Comparison of ENCODE assay signal across 8 mouse cellular contexts in the genomic region with DNA sequence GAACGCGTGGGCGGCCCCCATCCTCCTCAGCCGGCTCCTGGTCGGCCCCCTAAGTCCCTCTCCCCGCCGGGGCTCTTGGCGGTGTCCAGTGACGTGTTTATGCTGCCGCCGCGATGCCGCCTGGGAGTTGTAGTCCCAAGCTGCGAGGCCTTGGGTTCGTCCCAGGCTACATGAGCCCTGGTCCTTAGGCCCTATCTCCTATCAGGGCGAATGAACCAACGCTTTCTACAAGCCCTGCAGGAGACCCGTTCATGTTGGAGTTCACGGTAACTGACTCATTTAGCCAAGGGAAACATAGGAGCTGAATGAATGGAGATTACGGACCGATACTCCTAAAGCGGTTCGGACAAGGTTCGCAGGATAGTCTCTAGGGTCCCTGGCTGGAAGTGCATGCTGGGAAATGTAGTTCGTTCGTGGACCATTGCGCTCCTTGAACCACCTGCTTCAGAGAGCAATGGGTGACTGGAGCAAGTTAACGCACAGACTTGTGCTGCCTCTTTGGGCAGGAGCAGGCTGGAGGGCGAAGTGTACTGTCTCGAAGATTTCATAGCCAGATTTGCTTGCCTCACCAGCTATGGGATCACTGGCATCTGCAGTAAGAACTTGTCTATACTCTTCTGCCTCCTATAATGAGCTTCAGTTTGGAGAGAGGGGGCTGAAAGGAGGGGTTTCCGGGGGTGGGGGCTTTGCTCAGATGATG. TPM values are rescaled to one million over a fixed set of nuclear protein-coding genes. Genes with fewer than 3 reads are reported as not detected.
DNase-seq lines count a peak whose midpoint lies in the region; ATAC-seq lines count a peak whose summit lies in the region.

TSS of gene Map3k10 (minus strand) at position 77 of the 700 bp plus-strand sequence.

- no peaks in the 10 kb centered on the region for H3K27me3 ChIP-seq in intestine, embryonic 14.5 days (replicated peaks; ENCODE audit: control insufficient read depth, insufficient read depth, low read length)

- peak; percentile 91 for DNase-seq in adrenal gland, adult 18-20 months (ENCODE audit: low spot score in 2 of 2)
- peak; percentile 96 for DNase-seq in embryo, embryonic 11 days
- DNase-seq in gastrocnemius, postnatal 25 days: peak; percentile 92
- peak; percentile 98 for DNase-seq in intestine, embryonic 14.5 days (ENCODE audit: low spot score)
- DNase-seq in left cerebral cortex, postnatal 14 days (ENCODE audit: low spot score in 2 of 2): peak; percentile 94
- DNase-seq in mesoderm, embryonic 11.5 days (ENCODE audit: low read depth, low spot score): peak; percentile 94
- DNase-seq in right cerebral cortex, postnatal 36 days (ENCODE audit: low spot score in 2 of 2): peak; percentile 91 to 92
- DNase-seq in yolk sac, embryonic 10.5 days (ENCODE audit: low spot score): peak; percentile 96

- no peaks in the 10 kb centered on the region for H3K9me3 ChIP-seq in intestine, embryonic 14.5 days (ENCODE audit: control insufficient read depth, low read length)

- peaks cover 6% of the 10 kb centered on the region; the same call in 1 of the 2 replicates for H3K36me3 ChIP-seq in intestine, embryonic 14.5 days (ENCODE audit: control insufficient read depth, insufficient read depth, low read length)

- ATAC-seq in intestine, embryonic 14.5 days (replicated peaks; ENCODE audit: low FRiP score, low TSS enrichment, low read depth): peak; percentile 96

- H3K4me3 ChIP-seq in intestine, embryonic 14.5 days (ENCODE audit: low read depth, low read length): peak within 1 kb of the TSS; percentile 82

- H3K4me1 ChIP-seq in intestine, embryonic 14.5 days (replicated peaks; ENCODE audit: control insufficient read depth, insufficient read depth, low read length): peaks cover 17% of the 10 kb centered on the region

- intact Hi-C loops in left cerebral cortex, postnatal 14 days (cut with DNase I): no loop called here

- peak within 1 kb of the TSS; percentile 99 for H3K4me2 ChIP-seq in intestine, embryonic 14.5 days (ENCODE audit: low read length)

- H3K27ac ChIP-seq in intestine, embryonic 14.5 days (ENCODE audit: low read depth): peak within 1 kb of the TSS; percentile 91

- H3K9ac ChIP-seq in intestine, embryonic 14.5 days (ENCODE audit: low read length): peak within 1 kb of the TSS; percentile 78

- WGBS in intestine, embryonic 14.5 days: under 1% methylated on average over 31 of the region's 31 CpGs

RNA-seq across cellular contexts. Expression of gene Map3k10, which starts in this region (rescaled TPM):
- 10 to 100 TPM; 30.3 to 33.4 TPM for total RNA-seq in adrenal gland, adult 18-20 months (2021)
- 10 to 100 TPM; 27.7 to 28.1 TPM for total RNA-seq in gastrocnemius, postnatal 25 days (2021)
- 6.3 and 7.0 TPM in 2 replicates for polyA plus RNA-seq in intestine, embryonic 14.5 days (2014; fragmentation: Nextera tagmentation; extraction: Ambion mirVana)
- 100 to 1,000 TPM; 228 to 233 TPM for total RNA-seq in left cerebral cortex, postnatal 14 days (2021)

Comparison
In these comparisons a context has a peak if more than half of its experiments do, and no peak if none do; other contexts are left out.
1. Peak in every context shown above with its lines: DNase-seq, ATAC-seq, H3K4me3 ChIP-seq and H3K27ac ChIP-seq.
2. RNA of gene Map3k10 (total RNA-seq): 228 to 233 TPM in left cerebral cortex, postnatal 14 days; 30.3 to 33.4 TPM in adrenal gland, adult 18-20 months and 27.7 to 28.1 TPM in gastrocnemius, postnatal 25 days; every median in the first group is over 4 times any median in the second.